Mouse (Mus musculus) G1E (cell line): ENCODE data around the gene Adcy9. TPM values are rescaled to one million over a fixed set of nuclear protein-coding genes. Genes with fewer than 3 reads are reported as not detected.

Experiments used
- ATAC-seq: 2 replicates; pipeline ENCODE4 v1.8.0; 2016; ENCODE audit warnings: mild to moderate bottlenecking; ENCODE audit not compliant: insufficient number of reproducible peaks, poor library complexity, low FRiP score, severe bottlenecking; ENCODE audit errors: extremely low read depth
- DNase-seq: peaks from one replicate; pipeline ENCODE4 v3.0.0; 2012; ENCODE audit warnings: low spot score
- H3K27me3 ChIP-seq: 2 replicates; pipeline ENCODE4 v1.6.1; 2012; ENCODE audit warnings: mild to moderate bottlenecking, low read length, inconsistent platforms; ENCODE audit not compliant: insufficient read depth
- H3K36me3 ChIP-seq: replicated peaks from 2 replicates; pipeline ENCODE3; 2012; ENCODE audit warnings: mild to moderate bottlenecking, inconsistent platforms
- H3K4me1 ChIP-seq: 2 replicates; pipeline ENCODE4 v1.6.1; 2012; ENCODE audit warnings: low read depth, low read length, inconsistent platforms, mixed read lengths; ENCODE audit not compliant: insufficient read depth
- H3K4me3 ChIP-seq: 2 replicates; pipeline ENCODE4 v1.5.1; 2012; ENCODE audit warnings: low read depth, mild to moderate bottlenecking, inconsistent platforms, low read length, moderate library complexity, mixed read lengths
- H3K9me3 ChIP-seq: replicated peaks from 2 replicates; pipeline ENCODE4 v1.6.1; 2012; ENCODE audit warnings: inconsistent platforms
- CTCF ChIP-seq: IDR thresholded peaks from 2 replicates; pipeline ENCODE4 v1.5.1; 2012; ENCODE audit warnings: low read depth, low read length, inconsistent platforms, mixed read lengths
- GATA1 ChIP-seq: IDR thresholded peaks from 2 replicates; pipeline ENCODE4 v1.6.1; 2012; ENCODE audit warnings: borderline replicate concordance, low read length, inconsistent platforms, mixed read lengths
- GATA2 ChIP-seq: IDR thresholded peaks from 2 replicates; pipeline ENCODE4 v1.6.1; 2012; ENCODE audit warnings: low read depth, low read length, inconsistent platforms, borderline replicate concordance
- POLR2AphosphoS5 ChIP-seq: IDR thresholded peaks from 2 replicates; pipeline ENCODE4 v1.6.1; 2012; ENCODE audit warnings: low read depth, low read length, inconsistent platforms; ENCODE audit not compliant: insufficient replicate concordance
- TAL1 ChIP-seq: conservative IDR thresholded peaks from 2 replicates; pipeline ENCODE4 v1.6.1; 2012; ENCODE audit warnings: low read depth, low read length, inconsistent platforms, mixed read lengths
- polyA plus RNA-seq: library from polyadenylated mRNA; stranded (reverse); fragments of >175 nt; gene quantifications from 2 replicates; pipeline ENCODE4 v1.2.3, GENCODE M21; 2012
- total RNA-seq, 2 experiments: library from RNA; stranded (forward) in 1 of 2; stranded (reverse) in 1 of 2; fragments of 200-1000 nt in 1 of 2; fragments of >200 nt in 1 of 2; fragmentation: Nextera tagmentation in 1 of 2; gene quantifications; 2 replicates each; pipeline ENCODE4 v1.2.3; 2014 to 2017

Gene Adcy9
- total and polyA plus RNA-seq, 3 experiments = 0.47 to 2.1 (median 0.83) TPM

DNA sequence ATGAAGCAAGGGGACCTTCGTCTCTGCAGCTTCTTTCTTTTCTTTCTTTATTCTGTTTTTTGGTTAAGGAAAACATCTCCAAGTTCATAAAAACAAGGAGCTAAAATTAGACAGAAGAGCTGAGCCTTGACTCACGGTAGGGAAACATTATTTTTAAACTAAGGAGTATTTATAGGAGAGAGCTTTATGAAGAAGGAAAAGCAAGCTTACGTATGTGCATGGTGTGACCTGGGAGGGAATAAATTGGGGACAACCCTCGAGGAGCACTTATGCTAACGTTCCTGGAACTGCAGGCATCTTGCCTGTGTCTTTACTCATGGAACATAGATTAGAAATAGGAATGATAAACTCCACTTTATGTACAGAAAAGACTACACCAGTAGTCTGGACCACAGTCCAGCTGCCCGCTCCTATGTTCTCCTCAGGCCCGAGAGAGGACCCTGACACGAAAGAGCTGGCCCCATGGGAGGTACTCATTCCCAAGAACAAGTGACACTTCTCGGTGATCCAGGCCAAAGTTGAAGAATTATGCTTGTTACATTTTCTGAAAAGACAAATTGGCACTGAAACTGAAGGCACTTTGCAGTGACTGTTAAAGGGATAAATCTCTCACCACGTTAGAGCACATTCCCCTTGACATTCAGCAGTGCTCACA lies 24.5 kb downstream of the Adcy9 start:
- ATAC-seq (no peak), DNase-seq (no peak)
- no peaks in the 10 kb centered on the region for H3K9me3 ChIP-seq
- no peak overlapping the region for H3K4me3 ChIP-seq
- no peaks in the 10 kb centered on the region for H3K4me1 ChIP-seq
- no peaks in the 10 kb centered on the region for H3K36me3 ChIP-seq
- TF ChIP-seq CTCF (no peak), GATA1 (no peak), GATA2 (no peak), POLR2AphosphoS5 (no peak), TAL1 (no peak)
- H3K27me3 ChIP-seq = no peaks in the 10 kb centered on the region

DNA sequence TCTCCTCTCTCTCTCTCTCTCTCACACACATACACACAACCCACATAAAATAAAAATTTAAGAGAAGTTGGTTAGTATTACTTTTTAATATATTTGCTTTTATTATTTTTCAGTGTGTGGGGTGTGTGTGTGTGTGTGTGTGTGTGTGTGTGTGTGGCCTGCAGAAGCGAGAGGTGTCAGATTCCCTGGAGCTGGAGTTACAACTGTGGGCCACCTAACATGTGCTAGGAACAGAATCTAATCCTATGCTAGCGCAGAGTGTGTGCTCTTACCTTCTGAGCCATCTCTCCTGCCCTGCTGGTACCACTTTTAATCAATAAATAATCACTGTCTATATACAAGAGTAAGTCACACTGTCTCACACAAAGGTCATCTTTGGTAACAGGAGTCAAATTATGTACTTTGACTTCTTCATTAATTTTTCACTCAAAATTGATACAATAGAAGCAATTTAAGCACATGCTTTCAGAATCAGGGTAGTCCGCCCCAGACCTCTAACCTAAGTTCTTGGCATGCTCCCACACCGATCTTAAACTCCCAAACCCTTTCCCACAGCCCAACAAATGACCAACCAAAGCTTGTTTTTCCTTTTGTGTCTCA lies 25.2 kb downstream of the Adcy9 start:
- ATAC-seq (no peak), DNase-seq (no peak)
- Histone ChIP-seq H3K9me3 (no peaks in the 10 kb centered on the region), H3K4me1 (no peaks in the 10 kb centered on the region), H3K27me3 (no peaks in the 10 kb centered on the region), H3K36me3 (no peaks in the 10 kb centered on the region), H3K4me3 (no peak overlapping the region)
- no peak for TF ChIP-seq TAL1
- no peak for TF ChIP-seq GATA1
- no peak for TF ChIP-seq POLR2AphosphoS5
- TF ChIP-seq CTCF = no peak
- no peak for TF ChIP-seq GATA2

DNA sequence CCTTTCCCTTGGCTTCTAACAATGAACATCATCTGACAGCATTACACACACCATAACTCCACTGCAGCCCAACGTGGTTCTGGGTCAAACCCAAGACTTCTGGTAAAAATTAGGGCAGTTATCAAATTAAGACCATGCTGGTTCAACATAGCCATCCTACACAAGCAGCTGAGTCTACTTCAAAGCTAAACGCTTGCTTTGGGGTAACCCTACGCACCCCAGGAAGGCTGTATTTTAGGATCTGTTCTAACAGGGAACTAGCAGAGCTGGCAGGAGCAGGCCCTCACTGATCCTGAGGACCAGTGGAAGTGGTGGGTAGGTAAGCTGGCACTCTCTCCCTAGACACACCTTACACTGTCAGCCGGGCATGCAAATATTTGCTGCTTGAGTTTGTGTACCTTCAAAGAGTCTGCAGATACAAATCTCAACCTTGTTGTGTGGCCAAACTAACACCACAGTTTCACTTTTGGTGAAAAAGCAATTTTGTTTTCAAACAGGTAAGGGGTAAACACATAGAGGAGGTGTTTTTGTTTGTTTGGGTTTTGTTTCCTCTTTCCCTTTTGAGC lies 36.7 kb downstream of the Adcy9 start:
- ATAC-seq = no peak
- DNase-seq = no peak
- Histone ChIP-seq H3K4me3 (no peak overlapping the region), H3K4me1 (no peaks in the 10 kb centered on the region), H3K36me3 (no peaks in the 10 kb centered on the region), H3K9me3 (no peaks in the 10 kb centered on the region), H3K27me3 (no peaks in the 10 kb centered on the region)
- no peak for TF ChIP-seq GATA2

DNA sequence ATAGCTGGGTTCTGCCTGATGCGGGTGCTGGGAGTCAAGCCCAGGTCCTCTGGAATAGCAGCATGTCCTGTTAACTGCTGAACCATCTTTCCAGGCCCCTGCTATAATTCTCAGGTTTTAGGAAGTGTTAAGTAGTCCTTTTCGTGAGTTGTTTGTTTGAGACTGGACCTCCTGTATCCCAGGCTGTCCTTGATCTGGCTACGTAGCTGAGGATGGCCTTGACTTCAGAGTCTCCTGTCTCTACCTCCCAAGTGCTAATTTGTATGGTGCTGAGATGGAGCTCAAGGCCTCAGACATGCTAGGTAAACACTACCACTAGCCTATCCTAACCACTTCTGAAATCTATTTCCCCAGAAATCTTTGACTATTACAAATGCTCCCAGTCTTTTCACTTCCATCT lies 37.9 kb downstream of the Adcy9 start:
- H3K4me1 ChIP-seq = no peaks in the 10 kb centered on the region
- no peak for ATAC-seq
- H3K36me3 ChIP-seq = no peaks in the 10 kb centered on the region
- H3K9me3 ChIP-seq = no peaks in the 10 kb centered on the region
- no peaks in the 10 kb centered on the region for H3K27me3 ChIP-seq
- TF ChIP-seq GATA1 = no peak
- TF ChIP-seq CTCF = no peak
- TF ChIP-seq TAL1 = no peak
- TF ChIP-seq POLR2AphosphoS5 = no peak
- no peak for TF ChIP-seq GATA2
- no peak overlapping the region for H3K4me3 ChIP-seq
- DNase-seq = no peak

DNA sequence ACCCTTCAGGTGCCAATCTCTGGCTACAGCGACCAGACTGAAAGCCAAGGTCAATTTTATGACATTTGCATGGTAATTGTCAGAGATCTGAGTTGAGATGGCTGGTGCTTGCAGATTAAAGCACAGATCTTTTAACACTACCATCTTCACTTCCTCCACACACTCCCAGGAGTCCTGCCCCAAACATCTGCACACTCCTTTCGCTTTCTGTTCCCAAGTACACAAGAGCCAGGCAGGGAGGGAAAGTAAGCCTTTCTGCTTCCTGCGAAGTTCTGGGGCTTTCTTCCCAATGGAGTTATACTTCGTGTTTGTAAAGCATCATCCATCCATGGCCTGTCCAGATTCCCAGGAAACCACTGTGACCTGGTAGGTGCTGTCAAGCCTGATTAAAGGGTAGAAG lies 38.8 kb downstream of the Adcy9 start:
- DNase-seq = no peak
- no peak for TF ChIP-seq CTCF
- TF ChIP-seq POLR2AphosphoS5 = no peak
- TF ChIP-seq GATA1 = no peak
- TF ChIP-seq GATA2 = no peak
- no peak for TF ChIP-seq TAL1
- H3K36me3 ChIP-seq = no peaks in the 10 kb centered on the region
- H3K9me3 ChIP-seq = no peaks in the 10 kb centered on the region
- H3K27me3 ChIP-seq = no peaks in the 10 kb centered on the region
- no peak for ATAC-seq
- H3K4me1 ChIP-seq = no peaks in the 10 kb centered on the region
- H3K4me3 ChIP-seq = no peak overlapping the region

DNA sequence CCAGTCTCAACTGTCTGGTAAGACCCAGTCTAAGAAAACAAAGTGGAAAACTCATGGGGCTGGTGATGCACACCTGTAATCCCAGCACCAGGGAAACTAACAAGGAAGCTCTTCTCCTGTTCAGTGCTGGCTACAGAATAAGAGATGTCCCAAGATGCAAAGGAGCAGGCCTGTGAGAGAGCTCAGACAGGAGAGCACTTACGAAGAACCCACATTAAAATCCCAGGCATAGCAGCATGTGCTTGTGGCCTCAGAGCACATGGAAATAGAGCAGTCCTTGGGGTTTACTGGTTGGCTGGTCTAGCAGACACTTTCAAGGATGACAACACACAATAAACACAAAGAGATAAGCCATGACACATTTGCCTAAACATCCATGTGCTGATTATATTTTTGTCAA lies 41.5 kb downstream of the Adcy9 start:
- Histone ChIP-seq H3K9me3 (no peaks in the 10 kb centered on the region), H3K27me3 (no peaks in the 10 kb centered on the region), H3K4me3 (no peak overlapping the region), H3K36me3 (no peaks in the 10 kb centered on the region), H3K4me1 (no peaks in the 10 kb centered on the region)
- ATAC-seq (no peak), DNase-seq (no peak)
- no peak for TF ChIP-seq TAL1
- no peak for TF ChIP-seq GATA1
- TF ChIP-seq CTCF = no peak
- TF ChIP-seq POLR2AphosphoS5 = no peak
- no peak for TF ChIP-seq GATA2
